Mouse (Mus musculus) small intestine, adult 2 months (tissue): ENCODE measurements around the gene Ms4a6c.
"Not testable (repeated sequence)": the region's sequence is repeated elsewhere in the genome, so short reads cannot be mapped to it uniquely, and the experiment has no call there.

Source experiments
- CTCF ChIP-seq: fragments of 200-500 bp; IDR thresholded peaks from 2 replicates; pipeline ENCODE4 v1.5.1; 2012; ENCODE audit warnings: low read depth, mild to moderate bottlenecking, control low read depth, inconsistent platforms, low read length, moderate library complexity, mixed read lengths; ENCODE audit not compliant: insufficient replicate concordance, insufficient read length; ENCODE audit errors: extremely low read depth
- POLR2A ChIP-seq: fragments of 200-500 bp; IDR thresholded peaks from 2 replicates; pipeline ENCODE4 v1.6.1; 2012; ENCODE audit warnings: low read depth, mild to moderate bottlenecking, control low read depth, inconsistent platforms, low read length, moderate library complexity

DNA sequence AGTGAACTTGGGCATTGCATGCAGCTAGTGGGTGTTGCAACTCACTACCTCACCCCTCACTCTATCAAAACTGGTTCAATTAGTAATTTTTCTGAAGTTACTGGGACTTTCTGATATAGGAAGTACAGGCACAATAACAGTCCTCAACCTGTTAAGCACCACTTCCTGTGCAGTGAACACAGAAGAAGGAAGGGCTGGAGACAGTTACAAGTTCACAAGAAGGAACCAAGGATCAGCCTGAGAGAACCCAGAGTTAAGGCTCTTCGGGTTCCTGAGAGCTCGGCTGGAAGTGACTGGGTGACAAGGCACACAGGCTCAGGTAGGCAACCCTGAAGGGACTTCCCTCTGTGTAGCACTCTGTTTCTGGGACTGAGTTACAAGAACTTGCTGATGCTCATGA lies 49.2 kb downstream of the Ms4a6c start:
- TF ChIP-seq CTCF, POLR2A: not testable (repeated sequence)
